Mouse (Mus musculus): ENCODE measurements around the gene Magi2.

DNA sequence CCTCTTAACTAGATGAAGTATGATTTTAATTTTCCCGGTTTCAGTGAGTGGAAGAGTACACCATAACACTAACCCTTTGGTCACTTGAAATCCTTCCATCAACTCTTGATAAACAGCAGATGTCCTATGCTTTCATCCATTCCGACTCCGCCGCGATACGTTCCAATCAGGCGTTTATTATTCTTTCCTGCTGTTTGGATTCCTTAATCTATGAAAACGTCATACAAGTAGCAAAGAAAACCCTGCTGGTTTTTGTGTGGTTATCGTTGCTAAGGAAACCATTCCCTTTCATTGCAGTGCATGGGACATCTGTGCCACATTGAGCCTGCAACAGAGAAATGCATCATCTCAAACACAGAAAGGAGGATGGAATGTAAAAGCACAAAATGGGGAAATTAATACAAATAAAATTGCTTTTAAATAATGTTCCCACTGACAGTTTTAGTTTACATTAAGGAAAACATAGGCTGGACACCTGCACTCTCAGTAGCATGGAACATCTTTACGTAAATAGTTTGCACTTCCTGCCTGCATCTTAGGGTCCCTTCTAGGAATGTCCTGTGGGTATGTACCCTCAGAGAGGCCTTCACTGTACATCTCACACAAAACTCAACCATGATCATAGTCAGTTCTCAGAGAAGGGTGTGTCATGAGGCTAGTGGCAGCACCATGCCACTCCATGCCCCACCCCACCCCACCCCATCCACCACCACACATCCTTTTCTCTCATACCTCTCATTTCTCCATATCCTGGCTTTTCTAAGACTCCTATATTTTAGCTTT lies 914.0 kb downstream of the Magi2 start:
- TF ChIP-seq POLR2A (IDR thresholded peaks at IDR 0.05; ENCODE audit: low read depth, low read length) = no peak
- TF ChIP-seq CTCF (IDR thresholded peaks at IDR 0.05; ENCODE audit: extremely low read depth, insufficient read depth, insufficient read length, insufficient replicate concordance) = no peak
